Mouse (Mus musculus): ENCODE results near the gene Ly6c1. TPM values are rescaled to one million over a fixed set of nuclear protein-coding genes. Genes with fewer than 3 reads are reported as not detected.

The Ly6c1 gene
- total RNA-seq, 1 experiment from 2014 or later: not detected

Other genes starting within 250 kb of the Ly6c1 start
- gene Gml2, start 229.8 kb downstream of the Ly6c1 start, total RNA-seq (2017): not detected in 2 replicates
- not detected in 2 replicates for gene 2010109I03Rik, start 151.8 kb downstream of the Ly6c1 start, total RNA-seq (2017)
- gene Ly6i, start 65.4 kb downstream of the Ly6c1 start, total RNA-seq (2017): not detected in 2 replicates
- gene Ly6a, start 50.8 kb downstream of the Ly6c1 start, total RNA-seq (2017): 60.2 and 79.6 TPM in 2 replicates
- gene Ly6c2, start 63.1 kb upstream of the Ly6c1 start, total RNA-seq (2017): 57.0 and 155 TPM in 2 replicates
- 13.8 and 35.6 TPM in 2 replicates for gene Ly6g, start 106.4 kb upstream of the Ly6c1 start, total RNA-seq (2017)
- not detected in 2 replicates for gene BC025446, start 167.5 kb upstream of the Ly6c1 start, total RNA-seq (2017)
- gene Ly6f, start 219.6 kb upstream of the Ly6c1 start, total RNA-seq (2017): not detected in 2 replicates

Measured in hematopoietic stem cell, adult 5-6 weeks (primary cell).